Mouse (Mus musculus): ENCODE results near the gene Nisch. TPM values are rescaled to one million over a fixed set of nuclear protein-coding genes. Genes with fewer than 3 reads are reported as not detected.

The Nisch gene
- polyA plus RNA-seq, 1 experiment from 2014 or later, result 343 TPM

DNA sequence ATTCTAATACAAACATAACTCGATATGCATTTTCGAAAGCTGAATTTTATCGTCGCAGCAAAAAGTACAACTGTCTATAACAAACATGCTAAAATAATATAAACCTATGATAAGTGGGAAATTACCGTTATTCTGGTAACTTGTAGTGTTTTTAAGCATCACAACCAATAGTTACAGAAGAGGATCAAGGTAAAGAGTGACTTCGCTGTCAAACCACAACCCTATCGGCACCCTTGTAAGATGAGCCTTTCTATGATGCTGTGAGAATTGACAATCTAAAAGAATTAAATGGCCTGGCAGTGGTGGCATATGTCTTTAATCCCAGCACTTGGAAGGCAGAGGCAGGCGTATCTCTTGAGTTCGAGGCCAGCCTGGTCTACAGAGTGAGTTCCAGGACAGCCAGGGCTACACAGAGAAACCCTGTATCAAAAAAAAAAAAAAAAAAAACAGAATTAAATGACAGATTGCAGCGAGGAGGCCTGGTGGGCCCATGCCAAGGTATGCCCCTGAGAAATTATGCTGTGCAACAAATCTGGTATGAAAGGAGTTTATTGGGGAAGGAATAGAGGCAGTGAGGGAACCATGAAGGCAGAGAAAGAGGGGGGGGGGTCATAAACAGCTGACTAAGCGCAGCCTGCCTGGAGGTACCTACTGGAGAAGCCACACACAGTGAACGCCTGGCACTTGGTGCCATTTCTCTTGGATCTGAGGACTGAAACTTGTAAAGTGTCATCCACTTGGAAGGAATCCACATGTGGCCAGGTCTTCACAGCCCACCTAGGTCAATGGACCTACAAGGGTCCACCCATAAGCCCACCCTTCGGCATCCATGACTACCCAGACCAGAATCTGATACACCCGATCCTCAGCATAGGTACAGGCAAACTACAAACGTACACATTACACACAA lies 87.2 kb downstream of the Nisch start:
- Histone ChIP-seq H3K9me3 (ENCODE audit: control insufficient read depth, low read length) (no peaks in the 10 kb centered on the region), H3K4me3 (replicated peaks; ENCODE audit: low read depth, low read length) (peak overlapping the region; percentile 71), H3K4me1 (ENCODE audit: control insufficient read depth, insufficient read depth, low read length) (peaks cover 44% of the 10 kb centered on the region), H3K36me3 (ENCODE audit: control insufficient read depth, insufficient read depth, low read length) (0 out of 2 replicates have a peak, but pooled peaks cover 7% of the 10 kb centered on the region), H3K4me2 (ENCODE audit: low read length) (peak overlapping the region; percentile 72), H3K27ac (replicated peaks; ENCODE audit: low read depth, low read length) (peak overlapping the region; percentile 91), H3K9ac (replicated peaks; ENCODE audit: low read length) (no peak overlapping the region), H3K27me3 (ENCODE audit: control insufficient read depth, insufficient read depth, low read length) (no peaks in the 10 kb centered on the region)
- DNase-seq (no peak), ATAC-seq (ENCODE audit: low FRiP score, low TSS enrichment) (no peak)
- WGBS, result 67% methylated on average over 15 of the region's 15 CpGs

DNA sequence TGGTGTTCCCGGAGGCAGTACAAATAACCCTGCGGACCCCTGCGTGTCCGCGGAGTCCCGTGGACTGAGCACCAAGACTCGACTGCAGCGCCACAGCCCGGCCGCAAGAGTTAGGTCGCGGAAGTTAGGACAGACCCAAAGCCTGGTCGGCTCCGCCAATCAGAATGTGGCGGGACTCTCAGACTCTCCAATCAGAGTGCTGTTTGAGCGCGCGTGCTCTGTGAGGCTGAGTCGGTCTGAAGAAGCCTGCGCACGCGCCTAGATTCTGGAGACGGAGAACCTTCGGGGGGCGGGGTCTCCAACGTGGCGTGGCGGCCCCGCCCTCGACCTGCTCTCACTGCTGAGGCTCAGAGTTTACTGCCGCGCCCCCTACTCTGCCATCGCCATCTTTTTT lies 87.9 kb downstream of the Nisch start, which contains the start of gene Smim4:
Gene Smim4, minus strand, starts transcription at position 131 of the 394 bp plus-strand sequence.
- H3K4me3 ChIP-seq (replicated peaks; ENCODE audit: low read depth, low read length), result peak within 1 kb of the TSS; percentile 71
- H3K27ac ChIP-seq (replicated peaks; ENCODE audit: low read depth, low read length), result peak within 1 kb of the TSS; percentile 91
- H3K4me2 ChIP-seq (ENCODE audit: low read length), result peak within 1 kb of the TSS; percentile 72
- H3K4me1 ChIP-seq (ENCODE audit: control insufficient read depth, insufficient read depth, low read length), result peaks cover 44% of the 10 kb centered on the region
- under 1% methylated on average over 33 of the region's 33 CpGs for WGBS
- peak; percentile 100 for DNase-seq
- H3K9me3 ChIP-seq (ENCODE audit: control insufficient read depth, low read length), result no peaks in the 10 kb centered on the region
- no peaks in the 10 kb centered on the region for H3K27me3 ChIP-seq (ENCODE audit: control insufficient read depth, insufficient read depth, low read length)
- peak; percentile 94 for ATAC-seq (ENCODE audit: low FRiP score, low TSS enrichment)
- H3K36me3 ChIP-seq (ENCODE audit: control insufficient read depth, insufficient read depth, low read length), result peaks cover 8% of the 10 kb centered on the region; the same call in 1 of the 2 replicates
- peak within 1 kb of the TSS; percentile 72 for H3K9ac ChIP-seq (replicated peaks; ENCODE audit: low read length)

DNA sequence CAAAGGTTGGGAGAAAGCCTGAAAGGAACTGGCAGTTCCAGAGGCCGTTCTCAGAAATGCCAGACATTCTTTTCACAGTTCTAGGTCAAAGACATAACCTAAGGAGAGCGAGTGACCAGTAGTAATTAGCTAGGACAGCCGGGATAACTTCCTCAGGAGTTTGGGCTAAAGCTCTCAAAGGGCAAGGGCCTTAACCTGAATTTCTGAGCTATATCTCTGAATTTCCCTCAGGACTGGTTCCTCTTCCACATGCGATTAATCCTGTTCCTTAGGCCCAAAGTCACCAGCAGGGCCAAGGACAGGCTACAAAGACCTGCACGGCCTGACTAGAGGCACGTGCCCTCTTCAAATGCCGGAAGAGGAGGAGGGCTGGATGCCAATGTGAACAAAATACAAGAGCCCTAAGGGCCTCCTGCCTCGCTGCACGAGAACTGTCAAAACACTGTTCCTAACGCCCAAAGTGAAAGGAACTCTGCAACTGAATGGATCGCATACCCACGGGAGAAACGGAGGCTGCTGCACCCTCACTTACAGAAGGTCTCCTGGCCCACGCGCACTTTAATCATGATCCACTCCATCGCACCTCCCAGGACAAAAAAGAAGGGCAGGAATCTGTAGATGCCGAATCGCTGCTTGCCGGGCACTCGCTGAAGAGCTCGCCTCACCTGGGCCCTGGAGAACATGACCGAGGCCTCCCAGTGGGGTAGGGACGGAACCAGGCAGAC lies 88.5 kb downstream of the Nisch start:
- Histone ChIP-seq H3K36me3 (ENCODE audit: control insufficient read depth, insufficient read depth, low read length) (peaks cover 14% of the 10 kb centered on the region; the same call in 1 of the 2 replicates), H3K4me2 (ENCODE audit: low read length) (peak overlapping the region; percentile 72), H3K9ac (replicated peaks; ENCODE audit: low read length) (peak overlapping the region; percentile 72), H3K4me1 (ENCODE audit: control insufficient read depth, insufficient read depth, low read length) (peaks cover 40% of the 10 kb centered on the region), H3K4me3 (replicated peaks; ENCODE audit: low read depth, low read length) (peak overlapping the region; percentile 71), H3K27ac (replicated peaks; ENCODE audit: low read depth, low read length) (peak overlapping the region; percentile 75), H3K9me3 (ENCODE audit: control insufficient read depth, low read length) (no peaks in the 10 kb centered on the region), H3K27me3 (ENCODE audit: control insufficient read depth, insufficient read depth, low read length) (no peaks in the 10 kb centered on the region)
- DNase-seq (peak; percentile 57), ATAC-seq (ENCODE audit: low FRiP score, low TSS enrichment) (no peak)
- WGBS, result 2% methylated on average over 23 of the region's 23 CpGs

DNA sequence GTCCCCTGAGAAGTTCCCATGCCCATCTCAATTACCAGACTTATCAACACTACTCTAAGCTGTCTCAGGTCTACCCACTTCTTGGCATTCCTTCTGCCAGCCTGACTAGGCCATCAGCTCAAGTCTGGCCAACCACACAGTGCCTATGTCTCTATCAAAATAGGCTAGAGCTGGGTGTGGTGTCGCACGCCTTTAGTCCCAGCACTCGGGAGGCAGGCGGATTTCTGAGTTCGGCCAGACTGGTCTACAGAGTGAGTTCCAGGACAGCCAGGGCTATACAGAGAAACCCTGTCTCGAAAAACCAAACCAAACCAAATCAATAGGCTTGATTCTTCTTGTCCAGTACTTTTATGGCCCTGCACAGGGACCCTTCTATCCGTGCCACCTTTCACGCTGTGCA lies 89.9 kb downstream of the Nisch start:
- 93% methylated on average over 8 of the region's 8 CpGs for WGBS
- H3K9ac ChIP-seq (replicated peaks; ENCODE audit: low read length), result no peak overlapping the region
- H3K4me1 ChIP-seq (ENCODE audit: control insufficient read depth, insufficient read depth, low read length), result peaks cover 25% of the 10 kb centered on the region
- no peak overlapping the region for H3K4me3 ChIP-seq (replicated peaks; ENCODE audit: low read depth, low read length)
- peaks cover 18% of the 10 kb centered on the region for H3K36me3 ChIP-seq (ENCODE audit: control insufficient read depth, insufficient read depth, low read length)
- no peak overlapping the region for H3K27ac ChIP-seq (replicated peaks; ENCODE audit: low read depth, low read length)
- DNase-seq (no peak), ATAC-seq (ENCODE audit: low FRiP score, low TSS enrichment) (no peak)
- no peaks in the 10 kb centered on the region for H3K27me3 ChIP-seq (ENCODE audit: control insufficient read depth, insufficient read depth, low read length)
- peak overlapping the region; percentile 29; the same call in 1 of the 2 replicates for H3K4me2 ChIP-seq (ENCODE audit: low read length)
- H3K9me3 ChIP-seq (ENCODE audit: control insufficient read depth, low read length), result no peaks in the 10 kb centered on the region

DNA sequence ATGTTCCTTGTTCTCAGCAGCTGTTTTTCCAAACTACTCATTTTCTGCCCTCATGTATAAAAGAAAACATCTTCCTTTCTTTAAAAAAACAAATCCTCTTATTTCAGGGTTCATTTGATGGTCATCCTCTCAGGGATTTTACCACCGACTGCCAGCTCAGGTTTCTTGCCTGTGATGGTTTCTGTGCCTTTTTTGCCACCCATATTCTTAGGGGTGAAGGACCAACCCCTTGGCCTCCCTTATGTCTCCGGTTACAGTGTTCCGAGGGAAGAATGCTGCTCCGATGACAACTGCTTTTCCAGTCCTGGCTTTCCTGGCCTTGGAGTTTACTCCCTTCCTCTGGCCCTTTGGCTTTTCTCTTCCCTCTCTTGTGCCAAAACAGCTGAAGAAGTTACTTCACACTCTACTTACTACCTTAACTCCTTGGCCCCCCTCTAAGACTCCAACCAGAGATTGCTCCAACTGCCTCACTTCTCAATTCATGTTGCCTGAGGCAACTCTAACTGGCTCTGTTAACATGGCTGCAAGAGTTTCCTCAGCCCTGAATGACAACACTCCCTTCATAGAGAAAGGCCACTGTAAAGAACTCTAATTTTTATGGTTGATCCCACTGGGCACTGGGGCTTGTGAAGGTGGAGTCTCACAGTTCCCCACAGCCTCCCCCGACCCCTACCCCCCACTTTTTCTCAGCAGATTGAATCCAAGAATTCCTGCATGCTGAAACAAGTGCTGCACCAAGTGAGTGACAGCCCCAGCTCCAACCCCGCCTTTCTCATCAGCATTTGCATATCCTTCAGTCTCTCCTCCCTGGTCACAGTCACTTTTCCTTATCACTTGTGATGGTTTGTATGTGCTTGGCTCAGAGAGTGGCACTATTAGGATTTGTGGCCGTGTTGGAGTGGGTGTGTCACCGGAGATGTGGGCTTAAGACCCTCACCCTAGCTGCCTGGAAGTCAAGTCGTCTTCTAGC lies 91.4 kb downstream of the Nisch start:
- Histone ChIP-seq H3K9ac (replicated peaks; ENCODE audit: low read length) (no peak overlapping the region), H3K36me3 (ENCODE audit: control insufficient read depth, insufficient read depth, low read length) (peaks cover 28% of the 10 kb centered on the region), H3K9me3 (ENCODE audit: control insufficient read depth, low read length) (no peaks in the 10 kb centered on the region), H3K4me2 (ENCODE audit: low read length) (no peak overlapping the region), H3K27ac (replicated peaks; ENCODE audit: low read depth, low read length) (0 out of 2 replicates have a peak overlapping the region, but pooled peaks have one; percentile 14), H3K4me3 (replicated peaks; ENCODE audit: low read depth, low read length) (no peak overlapping the region), H3K27me3 (ENCODE audit: control insufficient read depth, insufficient read depth, low read length) (no peaks in the 10 kb centered on the region), H3K4me1 (ENCODE audit: control insufficient read depth, insufficient read depth, low read length) (peaks cover 21% of the 10 kb centered on the region; the same call in 1 of the 2 replicates)
- DNase-seq, result no peak
- WGBS, result 80% methylated on average over 9 of the region's 9 CpGs
- no peak for ATAC-seq (ENCODE audit: low FRiP score, low TSS enrichment)

Other genes starting within 250 kb of the Nisch start
- gene Glt8d1, start 215.5 kb downstream of the Nisch start, polyA plus RNA-seq (2014; fragmentation: Nextera tagmentation; extraction: Ambion mirVana), result 54.0 and 62.4 TPM in 2 replicates
- gene Spcs1, start 215.3 kb downstream of the Nisch start, polyA plus RNA-seq (2014; fragmentation: Nextera tagmentation; extraction: Ambion mirVana), result 287 and 317 TPM in 2 replicates
- 120 and 136 TPM in 2 replicates for gene Pbrm1, start 197.8 kb downstream of the Nisch start, polyA plus RNA-seq (2014; fragmentation: Nextera tagmentation; extraction: Ambion mirVana)
- gene Gnl3, start 197.8 kb downstream of the Nisch start, polyA plus RNA-seq (2014; fragmentation: Nextera tagmentation; extraction: Ambion mirVana), result 44.5 and 49.7 TPM in 2 replicates
- 64.8 and 77.7 TPM in 2 replicates for gene Smim4, start 88.0 kb downstream of the Nisch start, polyA plus RNA-seq (2014; fragmentation: Nextera tagmentation; extraction: Ambion mirVana)
- 234 and 284 TPM in 2 replicates for gene Nt5dc2, start 85.9 kb downstream of the Nisch start, polyA plus RNA-seq (2014; fragmentation: Nextera tagmentation; extraction: Ambion mirVana)
- gene Stab1, start 48.3 kb downstream of the Nisch start, polyA plus RNA-seq (2014; fragmentation: Nextera tagmentation; extraction: Ambion mirVana), result 6.6 and 26.6 TPM in 2 replicates
- gene Tnnc1, start 8.6 kb downstream of the Nisch start, polyA plus RNA-seq (2014; fragmentation: Nextera tagmentation; extraction: Ambion mirVana), result 2.1 and 2.6 TPM in 2 replicates
- 0.12 and 0.24 TPM in 2 replicates for gene Sema3g, start 914 bp upstream of the Nisch start, polyA plus RNA-seq (2014; fragmentation: Nextera tagmentation; extraction: Ambion mirVana)
- 12.0 and 12.1 TPM in 2 replicates for gene Phf7, start 34.4 kb upstream of the Nisch start, polyA plus RNA-seq (2014; fragmentation: Nextera tagmentation; extraction: Ambion mirVana)
- 102 and 118 TPM in 2 replicates for gene Bap1, start 34.5 kb upstream of the Nisch start, polyA plus RNA-seq (2014; fragmentation: Nextera tagmentation; extraction: Ambion mirVana)
- gene Dnah1, start 107.0 kb upstream of the Nisch start, polyA plus RNA-seq (2014; fragmentation: Nextera tagmentation; extraction: Ambion mirVana), result 3.8 and 5.2 TPM in 2 replicates
- gene Capn7, start 119.7 kb upstream of the Nisch start, polyA plus RNA-seq (2014; fragmentation: Nextera tagmentation; extraction: Ambion mirVana), result 67.1 and 89.4 TPM in 2 replicates
- gene Sh3bp5, start 219.1 kb upstream of the Nisch start, polyA plus RNA-seq (2014; fragmentation: Nextera tagmentation; extraction: Ambion mirVana), result 40.0 and 82.4 TPM in 2 replicates